Mouse (Mus musculus) hindbrain, embryonic 12.5 days (tissue): ENCODE measurements around the gene 2210016L21Rik. TPM values are rescaled to one million over a fixed set of nuclear protein-coding genes. Genes with fewer than 3 reads are reported as not detected.

ENCODE experiments used
- ATAC-seq: fragments of 200-750 bp; cut with Nextera tagmentation; 2 replicates; pipeline ENCODE4 v1.8.0; 2017; ENCODE audit warnings: moderate TSS enrichment; ENCODE audit not compliant: low FRiP score
- H3K27ac ChIP-seq: fragments of 300-500 bp; sonication (generic); 2 replicates; pipeline ENCODE4 v1.5.1; 2016; ENCODE audit warnings: mild to moderate bottlenecking
- H3K27me3 ChIP-seq: fragments of 300-500 bp; sonication (generic); 2 replicates; pipeline ENCODE4 v1.6.1; 2016; ENCODE audit warnings: mild to moderate bottlenecking
- H3K36me3 ChIP-seq: fragments of 300-500 bp; sonication (generic); 2 replicates; pipeline ENCODE4 v1.6.1; 2016; ENCODE audit warnings: mild to moderate bottlenecking
- H3K4me1 ChIP-seq: fragments of 300-500 bp; sonication (generic); 2 replicates; pipeline ENCODE4 v1.6.1; 2016
- H3K4me2 ChIP-seq: fragments of 300-500 bp; sonication (generic); replicated peaks from 2 replicates; pipeline ENCODE4 v1.6.1; 2016; ENCODE audit warnings: mild to moderate bottlenecking
- H3K4me3 ChIP-seq: fragments of 300-500 bp; sonication (generic); 2 replicates; pipeline ENCODE4 v1.5.1; 2016; ENCODE audit warnings: mild to moderate bottlenecking
- H3K9ac ChIP-seq: fragments of 300-500 bp; sonication (generic); 2 replicates; pipeline ENCODE4 v1.6.1; 2016; ENCODE audit warnings: mild to moderate bottlenecking, moderate library complexity
- H3K9me3 ChIP-seq: fragments of 300-500 bp; sonication (generic); replicated peaks from 2 replicates; pipeline ENCODE4 v1.6.1; 2016; ENCODE audit warnings: mild to moderate bottlenecking
- WGBS: fragments of 180-500 bp; shearing (Covaris S2); methylation state at CpG from one replicate; pipeline ENCODE4 v1.1.7; 2016; 5-methylcytosine and 5-hydroxymethylcytosine counted together
- polyA plus RNA-seq: library from polyadenylated mRNA; unstranded; fragments of >200 nt; fragmentation: Nextera tagmentation; extraction: Ambion mirVana; gene quantifications from 2 replicates; pipeline ENCODE4 v1.2.1, GENCODE M21; 2016

The 2210016L21Rik gene
- polyA plus RNA-seq, 1 experiment from 2014 or later: 72.0 TPM

DNA sequence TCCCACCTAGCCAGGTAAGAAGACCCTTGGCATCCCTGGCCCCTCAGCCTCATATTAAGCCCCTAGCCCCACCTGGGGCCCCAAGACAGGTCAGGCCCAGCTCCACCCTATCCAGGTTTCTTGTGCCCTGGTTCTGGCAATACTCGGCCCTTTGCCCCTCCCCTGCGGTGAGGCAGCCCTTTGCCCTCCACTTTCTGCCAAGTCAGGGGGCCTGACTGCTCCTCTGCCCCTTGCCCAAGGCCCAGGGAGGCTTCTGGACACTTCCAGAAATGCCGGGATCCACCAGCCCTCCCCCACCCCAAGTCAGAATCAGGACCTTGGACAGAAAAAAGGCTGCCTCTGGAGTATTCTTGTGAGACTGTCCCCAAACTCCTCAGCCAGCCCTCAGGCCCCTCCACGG is 27.1 kb downstream of the 2210016L21Rik start:
- Histone ChIP-seq H3K4me2 (no peak overlapping the region), H3K4me3 (no peak overlapping the region), H3K9ac (no peak overlapping the region), H3K9me3 (no peaks in the 10 kb centered on the region), H3K36me3 (no peaks in the 10 kb centered on the region), H3K27me3 (peaks cover 23% of the 10 kb centered on the region), H3K4me1 (0 out of 2 replicates have a peak, but pooled peaks cover 5% of the 10 kb centered on the region), H3K27ac (no peak overlapping the region)
- whole genome bisulfite sequencing: 14% methylated on average over 4 of the region's 4 CpGs
- ATAC-seq: no peak

DNA sequence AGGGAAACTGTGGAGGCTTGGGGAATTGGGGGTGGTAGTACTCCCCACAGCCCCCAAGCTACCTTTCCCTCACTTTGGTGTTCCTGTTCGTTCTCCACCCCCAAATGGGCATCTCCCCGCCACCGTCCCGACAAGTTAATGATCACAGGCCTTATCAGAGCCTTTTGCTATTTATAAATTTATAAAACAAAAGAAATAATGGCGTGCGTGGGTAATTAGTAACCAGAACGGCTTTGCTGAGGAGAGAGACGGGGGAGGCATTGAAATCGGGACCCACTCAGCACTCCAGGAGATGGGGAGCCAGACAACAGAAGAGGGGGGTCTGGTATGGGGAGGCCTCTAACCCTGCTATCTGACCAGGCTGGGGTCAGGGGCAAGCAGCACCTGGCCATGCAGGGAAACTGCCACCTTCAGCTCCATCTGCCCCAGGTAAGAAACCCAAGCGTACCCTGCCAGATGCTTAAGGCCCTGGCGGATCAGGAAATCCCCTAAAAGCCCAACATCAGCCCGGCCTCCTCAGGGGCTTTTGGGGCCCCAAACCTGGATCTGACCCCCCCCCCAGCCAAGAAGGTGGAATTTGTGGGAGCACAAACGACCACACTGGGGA is 27.8 kb downstream of the 2210016L21Rik start:
- H3K27ac ChIP-seq: no peak overlapping the region
- 0 out of 2 replicates have a peak, but pooled peaks cover 5% of the 10 kb centered on the region for H3K4me1 ChIP-seq
- H3K27me3 ChIP-seq: peaks cover 23% of the 10 kb centered on the region
- H3K36me3 ChIP-seq: no peaks in the 10 kb centered on the region
- H3K9me3 ChIP-seq: no peaks in the 10 kb centered on the region
- 51% methylated on average over 13 of the region's 13 CpGs for WGBS
- H3K4me2 ChIP-seq: no peak overlapping the region
- no peak overlapping the region for H3K4me3 ChIP-seq
- no peak for ATAC-seq
- no peak overlapping the region for H3K9ac ChIP-seq

DNA sequence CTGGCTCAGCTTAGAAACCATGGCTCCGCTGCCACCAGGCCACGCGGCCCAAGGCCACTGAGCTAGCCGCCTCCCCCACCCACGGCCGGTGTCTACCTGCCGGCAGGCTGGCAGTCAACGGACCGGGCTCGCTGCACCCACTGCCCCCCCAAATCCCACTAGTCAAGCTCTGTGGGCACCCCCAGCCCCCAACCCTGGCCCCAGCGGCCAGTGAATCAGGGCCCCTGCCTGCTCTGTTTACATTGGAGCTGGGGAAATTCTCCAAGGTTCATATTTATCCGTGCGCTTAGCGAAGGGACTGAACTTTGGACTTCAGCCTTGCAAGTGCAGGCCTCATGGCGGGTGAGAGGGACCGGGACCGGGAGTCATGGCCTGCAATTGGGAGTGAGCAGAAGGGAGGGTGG is 28.9 kb downstream of the 2210016L21Rik start, which contains the start of gene Hnf1a:
Hnf1a (minus strand) TSS at position 271 of the 404 bp plus-strand sequence.
- Histone ChIP-seq H3K4me1 (0 out of 2 replicates have a peak, but pooled peaks cover 5% of the 10 kb centered on the region), H3K4me2 (no peak within 1 kb of the TSS), H3K36me3 (no peaks in the 10 kb centered on the region), H3K4me3 (no peak within 1 kb of the TSS), H3K27ac (no peak within 1 kb of the TSS), H3K9ac (no peak within 1 kb of the TSS), H3K27me3 (peaks cover 23% of the 10 kb centered on the region), H3K9me3 (no peaks in the 10 kb centered on the region)
- ATAC-seq: no peak
- WGBS: 79% methylated on average over 17 of the region's 17 CpGs

DNA sequence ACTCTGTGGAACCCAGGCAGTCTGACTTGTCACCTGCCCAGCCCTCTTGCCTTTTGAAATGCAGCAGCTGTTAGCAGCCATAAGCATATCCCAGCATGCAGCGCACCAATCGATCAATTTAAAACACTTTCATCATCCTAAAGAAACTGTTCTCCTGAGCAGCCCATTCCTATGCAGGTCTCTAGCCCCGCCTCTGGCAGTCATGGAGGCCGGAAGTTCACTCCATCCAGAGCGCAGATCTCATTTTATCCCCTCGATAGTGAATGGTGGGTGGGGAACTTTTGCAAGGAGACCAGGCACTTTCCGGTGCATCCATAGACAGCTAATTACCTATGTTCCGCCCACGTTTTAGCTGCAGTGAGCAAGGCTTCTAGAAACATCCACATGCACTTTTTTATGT is 30.2 kb downstream of the 2210016L21Rik start:
- H3K4me1 ChIP-seq: 0 out of 2 replicates have a peak, but pooled peaks cover 5% of the 10 kb centered on the region
- H3K9ac ChIP-seq: no peak overlapping the region
- no peak for ATAC-seq
- H3K36me3 ChIP-seq: no peaks in the 10 kb centered on the region
- H3K4me2 ChIP-seq: no peak overlapping the region
- no peak overlapping the region for H3K27ac ChIP-seq
- H3K9me3 ChIP-seq: no peaks in the 10 kb centered on the region
- WGBS: 81% methylated on average over 9 of the region's 9 CpGs
- no peak overlapping the region for H3K4me3 ChIP-seq
- H3K27me3 ChIP-seq: peaks cover 23% of the 10 kb centered on the region

DNA sequence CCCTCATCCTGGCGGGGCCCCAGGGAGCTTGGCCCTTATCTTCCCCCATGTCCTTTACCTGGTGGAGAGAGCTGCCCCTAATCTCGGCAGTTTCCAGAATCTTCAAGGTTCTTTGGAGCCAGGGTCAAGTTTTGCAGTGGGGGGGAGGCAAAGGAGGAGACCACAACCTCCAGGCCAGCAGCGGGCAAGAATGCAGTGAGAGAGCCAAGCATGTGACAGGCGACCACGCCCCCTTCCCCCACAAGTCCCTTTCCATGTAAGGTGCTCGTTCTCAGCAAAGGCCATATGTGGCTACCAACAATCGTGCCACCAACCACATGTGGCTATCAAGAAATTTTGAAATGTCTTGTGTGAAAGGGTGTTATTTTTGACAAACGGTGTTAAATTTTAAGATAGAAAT is 31.2 kb downstream of the 2210016L21Rik start:
- no peak overlapping the region for H3K4me2 ChIP-seq
- WGBS: 76% methylated on average over 8 of the region's 8 CpGs

DNA sequence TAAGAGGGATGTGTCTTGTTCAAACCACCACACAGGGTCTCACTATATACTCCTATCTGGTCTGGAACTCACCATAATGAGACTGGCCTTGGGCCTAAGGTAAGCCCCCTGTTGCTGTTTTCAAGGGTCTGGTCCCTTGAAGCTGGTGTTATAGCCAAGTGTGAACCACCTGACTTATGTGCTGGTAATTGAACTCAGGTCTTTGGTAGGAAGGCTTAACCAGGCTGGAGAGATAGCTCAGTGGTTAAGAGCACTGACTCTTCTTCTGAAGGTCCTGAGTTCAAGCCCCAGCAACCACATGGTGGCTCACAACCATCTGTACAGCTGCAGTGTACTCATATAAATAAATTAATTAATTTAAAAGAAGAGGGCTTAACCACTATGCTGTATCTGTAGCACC is 35.0 kb downstream of the 2210016L21Rik start:
- ATAC-seq: no peak
- H3K27me3 ChIP-seq: peaks cover 6% of the 10 kb centered on the region
- H3K9me3 ChIP-seq: no peaks in the 10 kb centered on the region
- H3K36me3 ChIP-seq: no peaks in the 10 kb centered on the region
- no peak overlapping the region for H3K4me3 ChIP-seq
- no peak overlapping the region for H3K27ac ChIP-seq
- H3K9ac ChIP-seq: no peak overlapping the region
- peaks cover 11% of the 10 kb centered on the region for H3K4me1 ChIP-seq
- H3K4me2 ChIP-seq: no peak overlapping the region

More for the DNA sequence above, 31.2 kb downstream of the 2210016L21Rik start:
- Histone ChIP-seq H3K4me3 (no peak overlapping the region), H3K9me3 (no peaks in the 10 kb centered on the region), H3K27ac (no peak overlapping the region), H3K36me3 (no peaks in the 10 kb centered on the region), H3K27me3 (peaks cover 17% of the 10 kb centered on the region), H3K9ac (no peak overlapping the region), H3K4me1 (0 out of 2 replicates have a peak, but pooled peaks cover 5% of the 10 kb centered on the region)
- ATAC-seq: no peak

DNA sequence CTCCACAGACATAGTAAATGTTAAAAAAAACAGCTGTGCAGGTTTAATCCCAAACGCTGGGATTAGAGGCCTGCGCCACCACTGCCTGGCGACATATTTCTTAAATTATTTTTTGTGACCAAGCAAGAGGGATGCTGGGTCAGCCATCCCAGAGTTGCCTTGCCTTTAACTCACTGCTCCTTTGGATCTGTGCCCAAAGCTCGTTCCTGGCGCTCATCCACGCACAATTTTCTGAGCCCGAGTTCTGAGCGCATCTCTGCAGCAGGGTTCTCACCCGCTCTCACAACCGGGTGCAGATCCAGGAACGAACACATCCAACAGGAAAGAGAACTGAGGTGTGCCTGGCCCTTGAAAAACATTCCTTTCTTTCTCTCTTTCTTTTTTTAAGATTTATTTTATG is 36.5 kb downstream of the 2210016L21Rik start:
- no peak overlapping the region for H3K4me3 ChIP-seq
- WGBS: 73% methylated on average over 11 of the region's 11 CpGs
- H3K9ac ChIP-seq: no peak overlapping the region
- H3K4me2 ChIP-seq: no peak overlapping the region
- ATAC-seq: no peak
- H3K4me1 ChIP-seq: peaks cover 11% of the 10 kb centered on the region
- H3K9me3 ChIP-seq: no peaks in the 10 kb centered on the region
- peaks cover 6% of the 10 kb centered on the region for H3K27me3 ChIP-seq
- no peaks in the 10 kb centered on the region for H3K36me3 ChIP-seq
- no peak overlapping the region for H3K27ac ChIP-seq

DNA sequence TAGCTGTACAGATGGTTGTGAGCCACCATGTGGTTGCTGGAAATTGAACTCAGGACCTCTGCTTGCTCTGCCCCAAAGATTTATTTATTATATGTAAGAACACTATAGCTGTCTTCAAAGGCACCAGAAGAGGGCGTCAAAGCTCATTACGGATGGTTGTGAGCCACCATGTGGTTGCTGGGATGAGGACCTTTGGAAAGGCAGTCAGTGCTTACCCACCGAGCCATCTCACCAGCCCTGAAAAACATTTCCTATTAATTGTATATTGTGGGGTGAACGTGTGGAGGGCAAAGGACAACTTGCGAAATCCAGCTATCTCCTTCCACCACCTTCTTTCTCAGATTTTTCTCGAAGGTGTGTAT is 36.9 kb downstream of the 2210016L21Rik start:
- Histone ChIP-seq H3K4me1 (peaks cover 11% of the 10 kb centered on the region), H3K27me3 (peaks cover 6% of the 10 kb centered on the region), H3K36me3 (no peaks in the 10 kb centered on the region), H3K9me3 (no peaks in the 10 kb centered on the region), H3K4me2 (peak overlapping the region; percentile 66), H3K9ac (peak overlapping the region; percentile 44; the same call in 1 of the 2 replicates), H3K4me3 (peak overlapping the region; percentile 23), H3K27ac (no peak overlapping the region)
- no peak for ATAC-seq
- WGBS: 8% methylated on average over 6 of the region's 6 CpGs

DNA sequence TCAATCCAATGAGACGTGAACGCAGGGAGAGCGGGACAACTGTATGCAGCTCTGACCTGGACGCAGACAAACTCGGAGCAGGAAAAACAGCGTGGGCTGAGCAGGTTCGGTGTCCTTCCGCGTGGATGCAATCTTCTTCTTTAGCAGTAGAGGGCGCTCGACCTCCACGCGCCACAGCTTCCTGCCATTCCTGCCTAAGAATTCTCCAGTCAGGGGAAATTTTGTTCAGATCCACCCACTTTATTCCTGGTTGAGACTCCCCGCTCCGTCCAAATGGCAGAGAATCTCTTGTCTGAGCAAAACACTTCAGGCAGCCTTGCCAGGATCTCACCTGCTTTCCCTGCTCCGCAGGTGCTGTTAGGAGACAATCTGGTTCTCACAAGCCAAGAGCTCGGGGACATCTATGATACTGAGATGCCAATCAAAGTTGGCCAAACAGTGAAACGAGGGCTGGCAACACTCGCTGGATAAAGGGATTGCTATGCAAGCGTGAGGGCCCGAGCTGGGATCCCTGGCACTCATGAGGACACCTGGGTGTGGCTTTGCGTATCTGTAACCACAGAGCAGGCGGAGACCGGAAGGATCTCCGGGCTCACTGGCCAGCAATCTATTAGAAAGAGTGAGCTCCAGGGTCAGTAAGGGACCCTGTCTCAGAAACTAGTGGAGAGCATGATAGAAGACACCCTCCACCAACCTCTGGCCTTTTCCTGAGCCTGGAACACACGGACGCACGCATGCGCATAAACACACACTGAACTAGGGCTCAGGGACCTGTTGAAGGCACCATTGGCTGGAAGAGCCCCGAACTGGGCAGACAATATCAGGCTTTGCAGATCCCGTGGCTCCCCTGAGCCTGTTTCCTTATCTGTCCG is 37.5 kb downstream of the 2210016L21Rik start:
- Histone ChIP-seq H3K27me3 (peaks cover 6% of the 10 kb centered on the region), H3K9me3 (no peaks in the 10 kb centered on the region), H3K9ac (peak overlapping the region; percentile 44), H3K27ac (no peak overlapping the region), H3K36me3 (no peaks in the 10 kb centered on the region), H3K4me2 (peak overlapping the region; percentile 66), H3K4me3 (peak overlapping the region; percentile 23), H3K4me1 (peaks cover 11% of the 10 kb centered on the region)
- no peak for ATAC-seq
- 12% methylated on average over 32 of the region's 32 CpGs for WGBS

DNA sequence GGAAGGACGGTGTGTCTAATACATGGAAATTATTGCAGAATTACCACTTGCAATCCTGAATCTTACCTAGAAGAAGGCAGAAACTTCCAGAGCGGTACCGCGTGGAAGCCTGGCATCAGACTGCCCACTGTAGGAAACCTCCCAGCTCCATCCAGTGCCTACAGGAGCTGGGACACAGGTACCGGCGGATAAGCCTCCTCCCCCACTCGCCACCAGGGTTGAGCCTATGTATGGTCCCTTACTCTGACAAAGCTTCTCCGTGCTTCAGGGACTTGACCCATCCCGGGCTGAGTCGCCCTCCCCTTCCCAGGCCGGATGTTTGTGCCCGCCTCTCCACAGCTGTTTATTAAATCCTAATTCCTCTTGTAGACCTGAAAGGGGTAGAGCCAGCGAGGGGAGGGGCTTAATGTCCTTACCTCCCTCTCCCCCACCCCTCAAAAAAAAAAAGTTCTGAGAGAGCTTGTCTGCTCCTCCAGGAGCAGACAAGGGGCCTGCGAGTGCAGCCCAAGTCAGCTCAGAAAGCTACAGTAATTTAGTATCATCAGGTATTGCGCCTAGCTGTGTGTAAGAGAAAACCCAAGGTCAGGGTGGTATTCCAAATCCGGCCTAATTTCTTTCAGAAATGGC is 38.3 kb downstream of the 2210016L21Rik start:
- peaks cover 11% of the 10 kb centered on the region for H3K4me1 ChIP-seq
- H3K4me2 ChIP-seq: peak overlapping the region; percentile 66
- H3K27me3 ChIP-seq: peaks cover 6% of the 10 kb centered on the region
- peak overlapping the region; percentile 44 for H3K9ac ChIP-seq
- H3K27ac ChIP-seq: no peak overlapping the region
- 29% methylated on average over 16 of the region's 16 CpGs for WGBS
- no peak for ATAC-seq
- peak overlapping the region; percentile 23 for H3K4me3 ChIP-seq
- no peaks in the 10 kb centered on the region for H3K9me3 ChIP-seq
- no peaks in the 10 kb centered on the region for H3K36me3 ChIP-seq

DNA sequence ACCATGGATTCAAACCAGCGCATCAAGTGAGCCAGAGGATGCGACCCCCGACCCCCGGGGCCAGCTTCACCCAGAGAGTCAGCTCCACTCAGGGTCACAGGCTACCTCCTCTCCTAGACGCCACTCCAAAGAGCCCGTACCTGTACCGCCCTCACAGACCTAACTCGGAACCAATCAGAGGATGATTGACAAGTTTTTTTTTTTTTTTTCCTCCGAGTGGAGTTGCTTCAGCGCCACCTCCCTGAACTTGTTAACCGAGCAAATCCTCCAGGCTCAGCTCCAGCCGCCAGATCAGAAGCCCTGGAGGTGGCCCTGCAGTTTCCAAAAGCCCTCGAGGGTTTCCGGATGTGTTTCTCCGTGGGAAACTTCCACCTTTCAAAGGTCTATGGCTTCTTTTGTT is 40.0 kb downstream of the 2210016L21Rik start:
- Histone ChIP-seq H3K9me3 (no peaks in the 10 kb centered on the region), H3K27me3 (peaks cover 6% of the 10 kb centered on the region), H3K4me1 (peaks cover 11% of the 10 kb centered on the region), H3K4me2 (no peak overlapping the region), H3K36me3 (no peaks in the 10 kb centered on the region), H3K4me3 (no peak overlapping the region), H3K9ac (no peak overlapping the region), H3K27ac (no peak overlapping the region)
- 59% methylated on average over 15 of the region's 15 CpGs for WGBS
- no peak for ATAC-seq

DNA sequence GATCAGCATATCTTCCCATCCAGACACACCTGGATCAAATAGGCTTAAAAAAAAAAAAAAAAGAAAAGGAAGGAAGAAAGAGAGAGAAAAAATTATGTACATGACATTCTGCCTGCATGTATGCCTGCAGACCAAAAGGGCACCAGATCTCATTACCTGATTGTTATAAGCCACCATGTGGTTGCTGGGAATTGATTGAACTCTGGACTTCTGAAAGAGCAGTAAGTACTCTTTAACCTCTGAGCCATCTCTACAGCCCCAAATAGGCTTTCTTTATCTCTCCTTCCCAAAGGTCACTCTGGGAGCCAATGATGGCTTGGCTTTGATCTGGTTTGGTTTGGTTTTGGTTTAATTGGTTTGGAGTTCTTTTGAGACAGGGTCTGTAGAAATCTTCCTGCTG is 43.1 kb downstream of the 2210016L21Rik start:
- no peak overlapping the region for H3K9ac ChIP-seq
- no peak for ATAC-seq
- H3K27me3 ChIP-seq: peaks cover 3% of the 10 kb centered on the region
- H3K36me3 ChIP-seq: no peaks in the 10 kb centered on the region
- no peak overlapping the region for H3K4me2 ChIP-seq
- no peak overlapping the region for H3K4me3 ChIP-seq
- no peak overlapping the region for H3K27ac ChIP-seq
- peaks cover 3% of the 10 kb centered on the region; the same call in 1 of the 2 replicates for H3K4me1 ChIP-seq
- 0 out of 2 replicates have a peak, but pooled peaks cover 8% of the 10 kb centered on the region for H3K9me3 ChIP-seq
